Mouse (Mus musculus): ENCODE results near the gene Myh7b.

Gene Myh7b

DNA sequence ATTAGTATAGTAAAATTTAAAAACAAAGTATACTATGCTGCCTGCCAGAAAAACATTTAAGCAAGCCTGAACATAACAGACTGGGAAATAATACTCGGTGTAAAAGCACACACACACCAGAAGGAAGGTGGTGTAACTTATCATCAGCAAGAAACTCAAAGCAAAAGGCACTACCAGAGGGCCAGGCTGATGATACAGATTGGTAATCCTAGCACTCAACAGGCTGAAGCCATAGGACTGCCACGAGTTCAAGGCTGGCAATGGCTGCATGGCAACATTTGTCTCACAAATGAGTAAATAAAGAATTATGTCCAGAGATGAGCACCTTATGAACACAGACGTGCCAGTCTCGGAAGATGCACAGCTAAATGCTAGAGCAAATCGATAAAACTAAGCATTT lies 72.8 kb downstream of the Myh7b start:
- no peak for DNase-seq (ENCODE audit: low spot score in 2 of 2)
